Mouse (Mus musculus) layer of hippocampus, postnatal 10 days (tissue): ENCODE data around the gene Krt24. TPM values are rescaled to one million over a fixed set of nuclear protein-coding genes. Genes with fewer than 3 reads are reported as not detected.

Experiments used
- DNase-seq, 2 experiments: peaks; one replicate each; pipeline ENCODE4 v3.0.0; 2021; ENCODE audit warnings: low spot score in 2 of 2
- long read RNA-seq: library from polyadenylated mRNA; stranded (forward); transcript quantifications from one replicate; pipeline ENCODE4 v2.0.0, GENCODE M21; 2023
- total RNA-seq, 2 experiments: library from RNA; stranded (reverse); gene quantifications; 2 replicates each; pipeline ENCODE4 v1.2.3; 2021

Krt24 gene
- not detected for total RNA-seq
- long read RNA-seq: 0 reads

DNA sequence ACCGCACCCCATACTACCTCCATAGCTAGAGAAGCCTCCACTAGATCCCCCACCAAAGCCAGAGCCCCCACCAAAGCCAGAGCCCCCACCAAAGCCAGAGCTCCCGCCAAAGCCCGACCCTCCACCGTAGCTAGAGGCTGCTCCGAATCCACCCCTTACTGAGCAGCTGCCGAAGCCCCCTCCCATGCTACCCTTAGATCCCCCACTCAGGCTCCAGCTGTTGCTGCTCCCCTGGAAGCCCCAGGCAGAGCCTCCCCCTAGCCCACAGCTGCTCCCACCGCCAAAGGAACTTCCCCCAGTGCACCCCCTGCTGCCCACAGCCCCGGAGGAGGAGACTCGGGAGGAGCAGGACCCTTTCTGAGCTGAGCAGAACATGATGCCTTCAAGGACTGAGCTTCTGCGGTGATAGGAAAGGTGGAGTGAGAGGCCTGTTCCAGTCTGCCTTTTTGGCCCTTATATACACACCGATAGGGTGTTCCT, at the start of gene Krt24:
Gene Krt24 (minus strand): TSS at position 430 of the 480 bp plus-strand sequence.
- no peak for DNase-seq

GRCm38 (mm10) chr11:99333426-99333825, 48.4 kb upstream of the Krt24 start:
- DNase-seq: peak; percentile 59 to 70

- DNase-seq: no peak
Measured at GRCm38 (mm10) chr11:99329655-99330054, 44.6 kb upstream of the Krt24 start.

DNA sequence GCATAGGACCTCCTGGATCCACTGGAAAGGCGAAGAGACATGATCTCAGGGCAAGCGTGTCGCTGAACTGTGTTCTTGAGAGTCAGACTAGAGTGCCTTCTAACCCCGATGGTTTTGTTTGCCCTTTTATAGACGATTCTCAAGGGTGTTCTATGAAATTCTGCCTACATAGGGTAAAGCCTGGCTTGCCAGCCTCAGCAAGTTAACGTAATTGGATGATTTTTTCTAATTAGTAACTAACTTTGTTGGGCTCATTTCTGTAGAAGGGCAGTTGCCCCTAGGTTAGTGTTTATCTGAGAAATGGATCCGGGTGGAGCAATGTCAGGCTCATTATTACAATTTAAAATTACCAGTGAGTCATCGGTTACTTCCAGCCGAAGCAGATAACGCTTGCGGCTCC, 37.8 kb upstream of the Krt24 start, which contains the start of gene Krt25:
Gene Krt25 (minus strand): TSS at position 101 of the 400 bp plus-strand sequence.
- no peak for DNase-seq

GRCm38 (mm10) chr11:99321094-99321493, 36.0 kb upstream of the Krt24 start:
- no peak for DNase-seq

DNA sequence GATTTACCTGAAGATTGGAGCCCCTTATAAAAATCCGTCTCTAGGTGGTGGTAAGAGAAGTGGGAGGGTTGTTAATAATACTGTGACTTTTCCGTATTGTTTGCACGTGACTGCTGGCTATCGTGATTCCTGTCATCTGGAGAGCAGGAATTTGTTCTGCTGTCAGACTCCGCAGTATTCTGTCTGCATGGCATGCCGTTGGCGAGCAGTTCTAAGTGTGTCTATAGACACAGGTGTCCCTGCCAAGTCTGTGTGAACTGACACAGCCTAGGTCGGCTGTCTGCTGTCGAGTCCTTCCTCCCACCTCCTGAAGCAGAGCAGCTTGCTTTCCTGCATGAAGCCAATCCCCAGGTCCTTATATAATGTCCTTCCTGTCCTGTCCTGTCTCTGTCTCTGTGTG, 34.1 kb upstream of the Krt24 start:
- no peak for DNase-seq

DNA sequence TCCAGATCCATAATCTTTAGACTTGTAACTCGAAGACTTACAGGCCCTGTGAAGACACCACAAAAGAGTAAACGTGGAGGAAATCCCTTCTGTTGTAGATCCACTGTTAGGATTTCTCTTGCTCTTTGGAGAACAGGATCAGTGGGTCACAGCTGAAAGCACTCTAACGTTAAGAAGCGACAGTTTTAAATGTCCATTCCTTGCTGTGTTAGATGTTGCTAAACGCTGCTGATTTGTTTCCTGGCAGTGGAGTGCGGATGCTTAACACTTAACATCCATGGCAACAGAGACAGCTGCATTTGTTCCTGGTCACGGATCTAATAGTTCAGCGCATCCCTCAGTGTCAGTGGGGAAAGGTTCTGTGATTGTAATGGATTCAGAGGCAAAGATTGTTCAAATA, 31.5 kb upstream of the Krt24 start:
- no peak for DNase-seq

- no peak for DNase-seq
Measured at GRCm38 (mm10) chr11:99314594-99314993, 29.5 kb upstream of the Krt24 start.

GRCm38 (mm10) chr11:99310882-99311281, 25.8 kb upstream of the Krt24 start:
- no peak for DNase-seq

DNA sequence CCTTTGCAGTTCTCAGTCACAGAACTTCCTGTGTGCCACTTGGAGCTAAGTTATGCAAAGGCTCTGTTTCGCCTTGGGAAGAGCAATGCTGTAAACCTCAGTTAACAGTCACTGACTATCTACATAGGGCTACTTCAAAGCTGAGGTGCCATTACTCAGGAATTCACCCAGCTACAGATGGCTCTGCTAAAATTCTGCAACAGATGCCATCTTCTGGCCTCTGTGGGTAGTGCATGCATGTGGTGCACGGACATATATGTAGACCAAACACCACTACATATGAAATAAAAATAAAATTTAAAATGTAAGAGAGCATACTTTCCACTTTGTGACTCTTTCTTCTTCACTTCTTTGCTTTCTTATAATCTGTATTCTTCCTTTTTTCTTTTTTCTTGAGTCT, 22.5 kb upstream of the Krt24 start:
- peak; percentile 57 to 67 for DNase-seq

DNA sequence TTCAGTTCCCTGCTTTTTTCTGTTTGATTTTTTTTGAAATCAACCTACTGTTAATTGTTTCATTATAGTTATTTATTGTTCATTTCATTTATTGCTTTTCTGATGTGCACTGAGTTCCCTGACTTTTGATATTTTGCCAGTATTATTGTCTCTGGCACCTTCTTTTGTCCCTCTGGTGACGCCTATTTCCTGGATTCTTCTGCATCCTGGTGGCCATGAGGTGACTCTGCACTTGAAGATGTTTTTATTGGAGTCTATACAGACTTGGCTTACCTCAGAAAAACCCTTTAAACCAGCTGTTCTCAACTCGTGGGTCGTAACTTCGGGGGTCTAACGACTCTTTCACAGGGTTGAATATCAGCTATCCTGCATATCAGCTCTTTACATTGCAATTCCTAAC, 10.0 kb upstream of the Krt24 start:
- DNase-seq: no peak

GRCm38 (mm10) chr11:99292846-99293245, 7.8 kb upstream of the Krt24 start:
- peak; percentile 44 to 65 for DNase-seq

GRCm38 (mm10) chr11:99284011-99284410, 1.1 kb downstream of the Krt24 start:
- no peak for DNase-seq

DNA sequence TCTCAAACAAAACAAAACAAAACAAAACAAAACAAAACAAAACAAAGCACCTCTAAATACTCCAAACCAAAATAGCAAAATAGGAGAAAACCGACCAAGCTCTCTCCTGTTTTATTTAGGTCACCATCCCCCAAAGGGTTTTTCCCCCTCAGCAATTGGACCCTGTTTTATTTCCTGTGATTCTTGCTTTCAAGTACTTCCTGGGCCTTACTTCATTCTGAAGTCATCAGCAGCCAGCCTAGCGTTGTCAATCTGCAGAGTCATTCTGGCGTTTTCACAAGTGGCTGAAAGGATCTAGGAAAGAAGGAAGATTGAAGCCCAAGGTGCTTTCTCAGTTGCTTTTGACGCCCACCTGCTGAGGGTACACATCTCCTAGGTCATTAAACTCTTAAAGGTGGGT, 1.7 kb downstream of the Krt24 start:
- DNase-seq: no peak

GRCm38 (mm10) chr11:99281116-99281515, 3.9 kb downstream of the Krt24 start:
- no peak for DNase-seq

- no peak for DNase-seq
Measured at GRCm38 (mm10) chr11:99279986-99280385, 5.1 kb downstream of the Krt24 start.

DNA sequence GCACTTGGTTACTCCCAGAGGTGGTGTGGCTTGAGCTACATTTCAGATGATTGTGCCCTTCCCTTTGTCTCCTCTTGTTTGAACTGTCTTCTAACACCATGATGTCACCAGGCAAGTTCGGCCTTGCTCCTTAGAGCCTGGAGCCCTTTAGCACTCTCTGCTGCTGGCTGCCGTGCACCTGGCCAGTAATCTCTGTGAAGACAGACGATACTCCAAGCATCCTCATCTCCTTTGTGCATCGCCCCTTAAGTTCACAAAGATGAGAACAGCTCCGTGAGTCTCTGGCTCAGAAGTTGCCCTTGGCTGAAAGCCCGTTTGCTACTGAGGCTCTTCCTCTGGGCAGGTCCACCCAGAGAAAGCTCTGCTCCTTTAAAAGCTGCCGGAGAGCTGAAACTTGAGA, 8.3 kb downstream of the Krt24 start:
- no peak for DNase-seq

GRCm38 (mm10) chr11:99275624-99276023, 9.4 kb downstream of the Krt24 start:
- DNase-seq: no peak

DNA sequence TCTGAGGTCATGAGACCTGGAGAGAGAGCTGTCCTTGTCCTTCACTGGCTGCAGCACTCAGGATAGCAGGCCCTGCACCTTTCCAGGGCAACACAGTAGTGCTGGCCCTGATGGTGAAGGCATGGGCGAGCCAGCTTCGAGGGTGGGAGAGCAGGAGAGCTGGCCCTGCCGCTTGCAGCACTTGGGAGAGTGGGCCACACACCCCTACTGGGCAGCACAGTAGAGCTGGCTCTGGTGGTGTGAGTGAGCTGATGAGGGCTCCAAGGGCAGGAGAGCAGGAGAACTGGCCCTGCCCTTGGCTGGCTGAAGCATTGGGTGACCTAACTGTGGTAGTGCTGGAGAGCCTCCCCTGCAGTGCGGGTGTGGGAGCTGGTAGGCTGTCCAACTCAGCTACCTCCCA, 12.3 kb downstream of the Krt24 start:
- DNase-seq: no peak

DNA sequence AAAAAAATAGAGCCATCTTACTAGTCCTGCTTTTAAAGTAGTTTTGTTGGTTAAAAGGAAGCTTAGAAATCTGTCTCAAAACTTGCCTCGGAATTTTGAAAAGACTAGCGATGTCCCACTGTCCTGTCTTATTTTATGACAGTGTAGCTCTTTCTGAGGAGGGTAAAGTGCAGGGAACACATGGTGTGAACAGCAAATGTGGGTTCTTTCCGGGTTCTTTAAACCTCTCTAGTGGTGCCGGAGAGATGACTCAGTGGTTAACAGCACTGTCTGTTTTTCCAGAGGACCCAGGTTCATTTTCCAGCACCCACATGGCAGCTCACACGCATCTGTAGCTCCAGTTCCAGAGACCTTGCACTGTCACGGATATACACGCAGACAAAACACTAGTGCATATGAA, 15.9 kb downstream of the Krt24 start:
- DNase-seq: no peak

DNA sequence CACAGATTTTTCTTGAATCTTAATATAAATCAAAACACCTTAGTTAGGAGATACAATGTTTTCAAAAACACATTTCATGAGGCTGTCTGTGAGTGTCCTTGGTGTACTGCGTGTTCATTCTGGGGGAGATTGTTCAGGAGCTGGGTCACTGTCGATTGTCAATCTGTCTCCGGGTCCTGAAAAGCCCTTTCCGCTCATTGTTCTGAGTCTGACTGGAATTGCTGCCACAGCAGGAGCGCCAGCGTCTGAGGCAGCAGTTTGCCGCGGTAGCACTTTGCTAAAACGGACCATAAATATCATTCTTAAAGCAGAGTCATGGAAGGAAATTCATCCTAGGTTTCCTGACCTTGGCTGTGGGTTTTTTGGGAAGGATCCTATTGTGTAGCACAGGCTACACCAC, 19.3 kb downstream of the Krt24 start:
- no peak for DNase-seq

GRCm38 (mm10) chr11:99265220-99265619, 19.8 kb downstream of the Krt24 start:
- DNase-seq: peak in 1 of 2 experiments; percentile 32

- no peak for DNase-seq
Measured at GRCm38 (mm10) chr11:99256213-99256612, 28.8 kb downstream of the Krt24 start.

GRCm38 (mm10) chr11:99255316-99255715, 29.7 kb downstream of the Krt24 start:
- DNase-seq: no peak
